Mouse (Mus musculus) gastrocnemius, adult 8-10 months (tissue): ENCODE data around the gene Fam172a. TPM values are rescaled to one million over a fixed set of nuclear protein-coding genes. Genes with fewer than 3 reads are reported as not detected.

ENCODE experiments used
- DNase-seq, 2 experiments: peaks; one replicate each; pipeline ENCODE4 v3.0.0; 2022; ENCODE audit warnings: low spot score in 2 of 2
- total RNA-seq, 4 experiments: library from RNA; stranded (reverse); gene quantifications; 2 replicates each; pipeline ENCODE4 v1.2.4; 2022

Gene Fam172a
- total RNA-seq, 4 experiments from 2014 or later = 7.1 to 8.3 (median 7.3) TPM

DNA sequence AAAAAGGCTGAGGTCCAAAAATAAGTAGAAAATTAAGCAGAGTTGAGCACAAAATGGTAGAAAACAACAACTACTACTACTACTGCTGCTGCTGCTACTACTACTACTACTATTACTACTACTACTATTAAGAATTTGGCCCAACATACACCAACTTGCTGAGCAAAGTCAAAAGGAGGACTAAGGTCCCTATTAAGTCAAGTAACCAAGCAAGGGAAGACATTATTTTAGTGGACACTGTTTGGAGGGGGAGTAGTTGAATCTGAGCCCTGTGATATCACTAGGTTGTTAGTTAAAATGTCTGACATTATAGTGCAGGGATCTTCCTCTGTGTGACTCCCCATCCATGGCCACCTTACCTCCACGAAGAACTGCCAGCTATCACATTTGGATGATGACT, 476.2 kb downstream of the Fam172a start:
- DNase-seq = no peak

DNA sequence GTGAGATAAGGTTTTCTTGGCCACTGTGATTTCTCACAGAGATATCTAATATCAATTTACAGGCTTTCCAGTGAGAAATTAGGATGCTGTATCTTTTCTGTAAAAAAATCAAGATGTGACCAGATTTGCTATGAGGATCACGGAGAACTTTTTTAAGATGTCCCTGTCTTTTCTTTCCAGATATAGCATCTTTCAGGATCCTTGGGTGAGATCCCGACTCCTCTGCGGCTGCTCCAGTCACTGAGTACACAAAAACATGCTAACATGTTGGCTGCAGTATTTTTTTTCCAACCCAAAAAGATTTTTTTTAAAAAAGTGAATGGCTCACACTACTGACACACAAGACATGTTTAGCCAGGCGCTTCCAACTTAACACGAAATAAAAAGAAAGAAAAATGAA, 476.9 kb downstream of the Fam172a start:
- no peak for DNase-seq

DNA sequence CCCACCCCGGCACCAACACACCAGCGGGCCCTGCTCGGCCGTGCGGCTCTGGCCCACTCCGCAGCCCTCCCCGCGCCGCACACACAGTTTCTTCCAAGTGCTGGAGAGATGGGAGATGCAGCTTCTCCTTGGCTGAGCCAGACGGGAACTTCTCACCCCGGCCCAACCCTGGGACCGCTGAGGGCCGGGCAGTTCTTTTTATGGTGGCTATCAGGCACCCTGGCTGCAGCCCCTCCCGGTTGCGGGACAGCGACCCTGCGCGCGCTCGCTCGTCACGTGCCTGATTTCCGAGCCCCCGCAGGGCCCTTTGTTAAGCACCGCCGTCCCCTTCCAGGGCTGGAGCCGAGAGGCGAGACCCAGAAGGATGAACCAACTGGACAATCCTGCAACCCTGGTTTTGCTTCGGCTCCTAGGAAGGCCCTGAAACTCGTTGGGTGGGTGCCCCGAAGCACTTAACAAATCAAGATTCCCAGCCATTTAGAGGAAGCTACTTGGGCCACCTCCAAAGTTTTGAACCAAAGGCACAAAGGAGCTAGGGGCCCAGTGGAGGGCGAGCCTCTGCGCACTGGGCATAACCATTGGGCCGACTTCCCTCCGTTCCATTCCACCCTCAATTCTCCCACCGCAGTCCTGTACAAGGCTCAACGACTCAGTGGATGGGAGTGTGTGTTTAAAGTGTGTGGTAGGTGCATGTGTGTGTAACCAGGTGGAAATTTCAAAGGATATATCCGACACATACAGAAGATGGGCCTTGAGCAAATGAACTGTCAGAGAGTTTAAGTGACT, 477.7 kb downstream of the Fam172a start:
- DNase-seq = no peak

DNA sequence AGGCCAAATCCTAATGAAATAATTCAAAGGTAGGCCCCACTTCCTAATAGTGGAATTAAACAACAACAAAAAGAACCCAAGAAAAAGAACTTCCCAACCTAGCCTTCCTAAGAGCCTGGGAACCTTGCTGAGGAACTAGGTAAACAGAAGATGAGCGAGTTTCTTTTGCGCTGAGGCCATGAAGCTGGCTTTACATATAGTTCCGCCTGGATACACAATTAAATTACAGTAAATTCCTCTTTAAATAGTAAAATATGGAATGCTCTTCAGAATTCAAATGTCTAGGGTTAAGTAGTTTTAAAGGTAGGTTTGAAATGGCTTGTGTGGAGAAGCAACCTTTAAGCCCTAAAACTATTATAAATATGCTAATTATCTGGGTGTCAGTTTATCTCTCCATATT, 478.4 kb downstream of the Fam172a start:
- DNase-seq = no peak

DNA sequence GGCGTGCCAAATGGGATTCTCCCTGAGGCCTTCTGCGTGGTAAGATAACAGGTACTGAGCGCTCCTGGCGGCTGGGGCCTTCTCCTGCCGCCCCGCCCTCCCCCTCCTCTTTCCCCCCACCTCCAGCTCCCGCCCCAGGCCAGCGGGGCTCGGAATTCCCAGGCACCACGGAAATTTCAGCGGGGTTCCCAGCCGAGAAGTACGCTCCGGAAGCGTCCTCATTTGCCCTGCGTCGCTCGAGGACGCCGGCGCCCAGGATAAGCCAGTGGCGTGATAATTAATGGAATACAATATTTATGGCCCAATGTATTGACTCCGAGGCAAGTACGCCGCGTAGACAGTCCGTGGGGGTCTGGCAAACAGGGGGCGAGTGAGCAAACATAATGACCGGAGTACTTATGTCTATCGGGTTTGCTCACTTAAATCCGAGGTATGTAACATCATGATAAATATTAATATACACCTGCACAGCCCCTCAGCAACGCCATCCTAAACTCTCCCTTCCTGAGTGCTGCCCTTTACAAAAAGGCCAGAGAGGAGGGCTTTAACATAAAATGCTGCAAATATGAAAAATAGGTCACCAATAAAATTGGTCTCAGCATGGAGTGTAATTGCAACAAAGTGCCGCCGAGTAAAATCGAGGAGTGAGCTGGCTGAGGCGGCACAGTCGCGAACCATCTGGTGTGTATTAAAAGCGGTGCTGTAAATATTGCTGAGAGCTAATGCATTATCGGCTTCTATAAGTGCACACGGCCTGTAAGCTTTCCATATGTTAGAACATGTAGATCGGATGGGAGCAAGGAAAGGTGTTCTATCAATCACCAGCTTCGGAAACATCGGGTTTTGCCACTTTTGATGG, 479.5 kb downstream of the Fam172a start:
- DNase-seq = no peak

DNA sequence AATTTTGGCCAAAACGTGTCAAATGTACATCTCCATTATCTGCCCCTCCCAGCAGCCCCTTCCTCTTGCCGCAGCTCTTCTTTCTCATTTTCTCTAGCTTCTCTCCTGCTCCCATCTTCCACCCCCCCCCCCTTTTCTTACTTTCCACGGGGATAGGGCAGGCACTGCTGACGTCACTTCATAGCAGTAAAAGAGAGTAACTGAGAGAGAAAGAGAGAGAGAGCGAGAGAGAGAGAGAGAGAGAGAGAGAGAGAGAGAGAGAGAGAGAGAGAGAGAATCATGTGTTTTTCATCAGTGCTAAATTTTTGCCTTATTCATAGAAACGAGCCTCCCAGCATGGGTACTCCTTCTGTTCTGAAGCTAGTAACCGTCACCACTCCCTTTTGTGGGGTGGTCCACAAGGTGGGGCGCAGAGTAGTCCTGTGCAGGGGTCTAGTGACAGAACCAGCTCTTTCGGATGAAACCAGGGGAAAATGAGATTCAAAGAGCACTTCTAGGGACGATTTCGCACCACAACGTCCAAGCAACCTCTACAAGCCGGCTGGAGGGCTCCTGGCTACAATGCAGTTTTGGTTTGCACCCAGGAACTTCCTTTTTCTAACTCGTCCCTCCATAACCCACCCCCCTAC, 480.2 kb downstream of the Fam172a start:
- DNase-seq = no peak

DNA sequence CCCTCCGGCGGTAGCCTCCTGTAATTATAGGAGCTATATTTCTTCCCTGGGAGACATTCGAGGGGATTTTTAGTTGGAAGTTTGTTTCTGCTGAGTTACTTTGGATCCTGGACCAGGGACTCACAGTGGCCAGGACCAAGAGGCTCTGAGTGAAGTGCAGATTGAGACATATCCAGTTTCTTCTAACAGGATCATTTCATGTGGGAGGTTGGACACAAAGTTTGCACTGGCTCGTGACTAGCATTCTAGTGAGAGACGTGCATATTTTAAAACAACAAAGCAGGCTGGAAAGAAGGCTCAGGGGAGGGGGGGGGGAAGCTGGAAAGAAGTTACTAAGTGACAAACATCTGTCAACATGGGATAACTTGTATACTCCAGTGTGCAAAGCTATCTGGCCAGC, 481.2 kb downstream of the Fam172a start:
- DNase-seq = no peak

DNA sequence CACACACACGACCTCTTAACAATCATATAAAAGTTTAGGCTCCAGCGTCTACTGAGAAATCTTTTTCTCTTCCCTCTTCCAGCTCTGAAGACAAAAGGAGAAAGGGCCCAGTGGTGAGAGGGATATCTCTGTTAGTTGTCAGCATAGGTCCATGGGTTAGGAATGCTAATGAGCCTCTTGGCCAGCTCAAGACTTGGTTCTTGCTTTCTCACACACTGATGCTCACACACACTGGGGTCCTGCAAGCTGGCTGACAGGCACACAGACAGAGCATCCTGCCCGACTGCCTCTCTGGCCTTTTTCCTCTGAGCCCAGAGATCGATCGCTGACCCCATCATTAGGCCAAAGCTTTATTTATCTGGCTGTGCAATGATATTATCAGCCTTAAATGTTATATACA, 482.2 kb downstream of the Fam172a start:
- no peak for DNase-seq

DNA sequence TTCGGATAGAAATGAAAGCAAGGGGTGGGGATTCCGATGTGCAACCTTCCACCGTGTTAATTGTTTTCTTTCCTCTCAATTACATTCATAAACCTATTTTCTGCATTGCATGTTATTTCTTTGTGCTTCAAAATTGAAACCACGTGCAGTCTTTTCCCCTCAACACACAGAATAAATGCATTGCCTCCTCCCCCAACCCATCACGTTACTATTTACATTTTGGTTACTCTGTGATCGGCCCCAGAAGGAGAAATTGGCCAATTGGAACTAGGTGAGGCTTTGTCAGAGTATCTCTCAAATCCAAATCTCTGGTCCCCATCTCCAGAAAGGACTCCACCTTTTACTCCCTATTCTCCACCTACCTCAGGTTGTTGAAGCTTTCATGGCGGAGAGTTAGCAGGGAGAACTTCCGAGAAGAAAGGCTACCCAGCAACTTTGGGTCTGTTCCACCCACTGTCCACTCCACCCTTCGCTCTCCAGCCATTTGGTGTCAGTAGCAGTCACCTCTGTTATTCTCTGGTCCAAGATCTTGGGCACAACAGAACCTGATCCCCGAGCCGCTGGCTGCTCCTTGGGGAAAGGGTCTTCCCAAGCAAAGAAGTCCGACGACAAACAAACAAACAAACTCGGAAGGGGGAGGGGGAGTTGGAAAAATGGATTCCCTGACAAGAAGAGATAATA, 483.1 kb downstream of the Fam172a start:
- no peak for DNase-seq

DNA sequence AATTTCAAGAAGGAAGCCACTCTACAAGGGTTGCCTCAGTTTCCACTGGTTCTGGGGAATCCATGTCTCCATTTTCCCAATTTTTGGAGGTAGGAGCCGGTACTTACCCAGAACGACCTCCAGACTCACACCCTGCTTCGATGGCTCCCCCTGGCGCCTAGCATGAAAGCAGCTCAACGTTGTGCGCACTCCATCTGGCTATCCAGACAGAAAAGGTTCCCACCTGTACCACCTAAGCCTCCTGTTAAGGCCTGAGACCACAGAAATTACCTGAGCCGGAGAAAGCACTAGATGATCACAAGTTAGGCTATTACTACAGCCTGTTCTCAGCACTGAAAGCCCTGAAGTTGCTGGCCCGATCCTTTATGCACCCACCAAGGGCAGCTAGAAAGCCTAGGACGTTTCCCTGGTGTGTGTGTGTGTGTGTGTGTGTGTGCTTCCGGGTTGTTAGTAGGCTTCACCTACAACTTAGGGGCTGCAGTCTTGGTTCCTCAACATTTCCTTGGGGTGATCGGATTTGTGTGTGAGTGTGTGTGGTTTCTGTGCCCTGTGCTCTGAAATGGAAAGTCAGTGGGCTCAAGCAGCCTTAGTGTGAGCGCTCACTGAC, 484.6 kb downstream of the Fam172a start:
- DNase-seq = no peak

DNA sequence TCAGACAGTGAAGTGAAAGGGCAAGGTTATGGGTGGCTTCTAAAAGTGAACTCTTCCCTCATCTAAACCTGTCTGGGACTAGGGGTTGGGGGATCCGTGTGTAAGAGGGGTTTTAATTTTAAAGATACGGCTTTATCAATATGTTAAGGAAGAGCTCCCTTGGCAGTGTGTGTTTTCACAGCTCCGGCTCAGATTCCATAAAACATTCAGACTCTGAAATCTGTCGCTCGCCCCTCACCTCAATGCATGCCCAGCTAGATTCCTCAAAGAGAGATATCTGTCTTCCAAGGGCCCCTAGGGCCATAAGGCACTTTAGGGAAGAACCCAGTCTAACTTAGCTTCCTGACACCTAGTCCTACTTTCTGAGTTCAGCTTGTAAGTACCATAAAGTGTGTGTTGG, 486.0 kb downstream of the Fam172a start:
- DNase-seq = no peak

DNA sequence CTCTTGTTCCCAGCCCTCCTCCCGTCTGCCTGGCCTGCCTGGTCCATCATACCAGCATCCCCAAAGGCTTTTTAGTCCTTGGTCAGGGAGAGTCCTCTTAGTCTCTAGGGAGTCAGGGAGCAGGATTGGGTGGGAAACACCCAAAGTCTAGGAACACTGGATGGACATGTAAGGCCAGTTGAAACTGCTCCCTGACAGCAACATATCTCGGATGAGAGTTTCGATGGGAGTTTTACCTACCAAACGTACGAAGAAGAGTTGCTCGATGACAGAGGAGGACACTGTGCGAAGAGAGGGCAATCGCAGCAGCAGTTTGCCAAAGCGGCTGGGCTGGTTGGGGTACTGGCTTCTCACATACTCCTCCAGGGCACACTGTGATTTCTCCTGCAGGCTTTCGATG, 487.8 kb downstream of the Fam172a start:
- no peak for DNase-seq

DNA sequence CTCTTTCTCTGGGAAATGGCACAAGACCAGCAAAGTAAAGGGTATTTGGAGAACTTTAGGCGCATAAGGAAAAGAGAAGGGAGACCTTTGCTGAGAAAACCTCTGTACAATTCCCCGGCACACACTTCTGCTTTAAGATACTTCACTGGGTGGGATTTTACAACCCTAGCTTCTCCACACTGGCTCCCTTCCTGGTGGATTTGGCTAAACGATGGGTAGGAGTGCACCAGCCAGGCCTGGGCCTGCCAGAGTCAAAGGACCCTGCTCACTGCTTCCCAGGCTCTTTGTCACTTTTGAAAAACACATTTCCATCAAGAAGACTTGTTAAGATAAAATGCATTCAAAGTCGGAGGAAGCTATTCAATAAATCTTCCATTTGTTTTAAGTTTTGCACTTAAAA, 491.4 kb downstream of the Fam172a start:
- no peak for DNase-seq

DNA sequence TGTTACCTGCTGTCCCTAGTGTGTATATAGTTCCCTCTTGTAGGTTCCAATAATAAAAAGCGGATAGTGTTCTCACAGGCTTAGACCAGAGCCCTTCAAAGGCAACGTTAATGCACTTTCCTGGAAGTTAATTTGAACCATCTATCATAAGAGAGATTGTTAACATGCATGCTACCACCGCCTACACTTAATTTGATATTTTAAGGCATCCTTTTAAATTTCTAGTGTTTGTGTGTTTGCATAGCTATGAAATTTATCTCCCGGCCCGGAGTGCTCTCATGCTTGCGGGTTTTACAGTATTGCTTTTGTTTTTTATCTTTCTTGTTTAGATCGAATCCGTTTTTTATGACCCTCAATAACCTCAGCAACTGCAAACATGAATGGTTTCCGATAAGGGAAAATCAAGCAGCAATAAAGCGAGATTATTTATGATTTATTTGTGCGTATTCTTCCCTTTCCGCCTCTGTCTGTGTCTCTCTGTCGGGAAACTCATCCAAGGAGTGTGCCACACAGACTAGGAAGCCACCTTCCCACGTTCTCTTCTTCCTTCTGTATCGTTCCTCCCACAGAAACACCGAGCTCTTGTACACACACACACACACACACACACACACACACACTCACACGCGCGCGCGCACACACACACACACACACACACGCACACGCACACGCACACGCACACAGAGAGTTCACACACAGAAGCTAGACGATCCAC, 492.5 kb downstream of the Fam172a start:
- DNase-seq = no peak

DNA sequence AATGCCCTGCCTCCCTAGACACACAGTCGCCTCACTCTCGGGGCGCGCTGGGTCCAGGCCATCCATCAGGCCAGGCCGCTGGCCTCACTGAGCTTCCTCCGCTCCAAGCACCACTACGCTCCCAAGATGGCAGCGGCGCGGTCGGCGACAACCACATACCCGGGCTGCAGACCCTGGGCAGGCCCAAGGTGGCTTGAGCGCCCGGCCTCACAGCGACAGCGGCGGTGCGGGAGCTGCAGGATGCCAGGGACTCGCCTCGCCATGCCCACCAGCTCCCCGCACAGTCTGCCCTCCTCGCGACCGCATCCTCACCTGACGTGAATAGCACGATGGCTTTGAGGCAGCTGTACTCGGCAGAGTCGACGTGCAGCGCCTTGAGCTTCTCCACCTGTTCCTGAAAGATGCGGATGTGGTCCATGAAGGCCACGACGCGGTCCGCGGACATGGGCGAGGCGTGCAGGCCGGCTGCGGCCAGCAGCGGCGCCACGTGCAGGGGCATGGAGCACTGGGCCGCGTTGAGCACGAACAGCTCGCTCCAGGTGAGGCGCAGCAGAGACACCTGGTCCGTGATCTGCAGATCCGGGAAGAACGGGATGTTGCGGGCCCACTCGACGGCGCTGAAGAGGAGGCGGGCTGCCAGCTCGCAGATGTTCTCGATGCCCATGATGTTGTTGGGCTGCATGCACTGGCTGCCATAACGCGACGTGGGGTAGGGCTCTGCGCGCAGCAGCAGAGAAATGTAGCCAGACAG, 493.2 kb downstream of the Fam172a start:
- no peak for DNase-seq

DNA sequence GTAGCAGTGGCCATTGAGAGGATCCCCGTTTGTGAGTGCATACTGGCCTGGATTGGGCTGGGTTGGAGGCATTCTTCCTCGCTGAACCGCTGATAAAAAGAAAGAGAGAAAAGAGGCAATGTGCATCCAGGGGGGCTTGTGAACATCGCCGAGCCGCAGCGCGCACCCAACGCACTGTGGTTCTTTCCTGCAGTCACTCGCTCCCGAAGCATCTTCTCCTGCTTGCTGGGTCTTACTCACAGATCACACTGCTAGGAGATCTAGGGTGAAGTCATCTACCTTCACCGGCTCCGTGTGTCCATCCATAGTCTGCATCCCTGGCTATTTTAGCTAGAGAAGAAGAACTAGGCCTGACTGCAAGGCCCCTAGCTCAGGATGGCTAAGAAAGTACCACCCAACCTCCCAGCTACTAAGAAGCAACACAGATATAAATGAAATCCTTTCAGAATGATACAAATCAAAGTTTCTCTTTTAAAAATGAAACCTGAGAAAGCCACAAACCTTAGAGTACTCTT, 493.8 kb downstream of the Fam172a start:
- no peak for DNase-seq

DNA sequence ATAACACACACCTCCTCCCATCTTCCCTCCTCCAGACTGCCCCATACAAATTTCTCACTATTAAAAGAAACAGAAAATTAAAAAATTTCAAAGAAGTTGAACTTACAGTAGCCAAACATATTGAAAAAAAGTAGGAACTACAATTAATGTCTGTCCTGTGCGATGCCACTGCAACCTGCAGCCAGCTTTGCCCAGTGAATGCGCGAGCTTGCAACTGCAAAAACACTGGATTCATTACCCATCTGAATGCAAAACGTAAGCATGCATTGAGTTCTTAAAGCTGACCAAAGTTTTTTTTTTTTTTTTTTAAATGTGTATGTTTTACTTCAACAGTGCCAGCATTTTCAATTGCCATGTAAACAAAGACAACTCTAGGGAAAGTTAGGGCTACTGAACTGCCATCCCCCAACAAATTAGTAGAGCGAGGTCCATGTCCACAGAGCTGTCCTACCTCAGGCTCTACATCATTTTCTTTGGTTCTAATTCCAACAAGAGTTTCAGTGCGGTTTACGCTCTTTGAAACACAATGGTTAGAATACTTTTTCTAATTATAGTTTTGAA, 494.5 kb downstream of the Fam172a start:
- no peak for DNase-seq

DNA sequence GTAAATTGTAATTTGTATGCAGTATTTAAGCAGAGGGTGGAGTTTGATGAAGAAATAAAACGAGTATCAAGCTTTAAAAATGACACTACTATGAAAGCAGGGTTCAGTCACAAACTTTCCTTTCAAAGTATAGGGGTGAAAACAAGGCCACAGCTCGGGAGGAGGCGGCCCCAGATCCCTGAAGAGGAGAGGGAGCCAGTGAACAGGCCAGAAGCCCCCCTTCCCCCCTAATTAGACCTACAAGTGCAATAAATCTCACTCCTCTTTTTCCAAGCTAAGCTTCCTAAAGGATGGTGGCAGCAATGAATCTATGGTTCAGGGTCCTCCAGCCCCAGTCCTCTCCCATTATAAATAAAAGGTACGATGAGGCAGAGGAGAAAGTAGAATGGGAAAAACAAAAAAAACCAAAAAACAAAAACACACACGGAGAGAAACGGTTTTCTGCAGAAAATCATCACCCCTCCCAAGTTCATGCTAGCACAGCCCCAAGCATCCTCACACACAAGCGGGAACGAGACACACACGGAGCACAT, 495.5 kb downstream of the Fam172a start:
- no peak for DNase-seq

DNA sequence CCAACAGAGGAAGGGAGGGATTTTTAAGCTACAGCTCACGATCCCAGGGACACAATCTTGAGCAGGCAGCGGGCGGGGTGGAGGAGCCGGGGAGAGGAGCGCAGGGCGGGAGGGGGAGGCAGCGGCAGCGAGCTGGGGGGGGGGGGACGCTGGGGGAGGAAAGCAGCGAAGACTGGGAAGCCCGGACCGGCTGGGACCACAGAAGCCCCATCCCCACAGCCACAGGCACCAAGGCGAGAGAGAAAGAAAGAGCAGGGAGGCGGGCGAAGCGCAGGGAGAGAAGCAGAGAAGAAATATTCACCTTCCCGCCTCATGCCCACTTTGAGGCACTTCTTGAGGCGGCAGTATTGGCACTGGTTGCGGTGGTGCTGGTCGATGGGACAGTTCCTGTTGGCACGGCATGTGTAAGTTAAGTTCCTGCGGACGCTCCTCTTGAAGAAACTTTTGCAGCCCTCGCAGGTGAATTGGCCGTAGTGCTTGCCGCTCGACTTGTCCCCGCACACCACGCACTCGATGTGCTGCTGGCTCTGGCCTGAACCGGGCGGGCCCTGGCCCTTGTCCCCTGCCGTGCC, 496.1 kb downstream of the Fam172a start:
- no peak for DNase-seq
